Mouse (Mus musculus) testis, adult 2 months (tissue): ENCODE measurements at regions not wholly inside any gene's neighbourhood (a gene's known extent, or its start where the extent isn't known, plus 50 kb on each side); places are given as distances from the start of the nearest gene placed in this dataset.
"Not testable (repeated sequence)": the region's sequence is repeated elsewhere in the genome, so short reads cannot be mapped to it uniquely, and the experiment has no call there.

Experiments
- H3K27ac ChIP-seq: fragments of 200-500 bp; 2 replicates; pipeline ENCODE4 v1.5.1; 2012; ENCODE audit warnings: low read depth, low read length; ENCODE audit not compliant: control insufficient read depth, insufficient read depth
- H3K27me3 ChIP-seq: fragments of 200-500 bp; 2 replicates; pipeline ENCODE4 v1.6.1; 2012; ENCODE audit warnings: mild to moderate bottlenecking, low read length, moderate library complexity; ENCODE audit not compliant: control insufficient read depth, insufficient read depth
- H3K36me3 ChIP-seq: fragments of 200-500 bp; 2 replicates; pipeline ENCODE4 v1.6.1; 2012; ENCODE audit warnings: mild to moderate bottlenecking, low read length; ENCODE audit not compliant: control insufficient read depth, insufficient read depth
- H3K4me1 ChIP-seq: fragments of 200-500 bp; 2 replicates; pipeline ENCODE4 v1.6.1; 2012; ENCODE audit warnings: low read length; ENCODE audit not compliant: control insufficient read depth, insufficient read depth
- H3K4me3 ChIP-seq: fragments of 200-500 bp; 2 replicates; pipeline ENCODE4 v1.5.1; 2012; ENCODE audit warnings: low read depth, mild to moderate bottlenecking, low read length, moderate library complexity, mixed read lengths; ENCODE audit not compliant: control insufficient read depth
- CTCF ChIP-seq: fragments of 200-500 bp; IDR thresholded peaks from 2 replicates; pipeline ENCODE4 v1.5.1; 2012; ENCODE audit warnings: low read depth, mild to moderate bottlenecking, inconsistent platforms, low read length, moderate library complexity; ENCODE audit not compliant: control insufficient read depth, insufficient read depth, insufficient replicate concordance
- POLR2A ChIP-seq: fragments of 200-500 bp; IDR thresholded peaks from 2 replicates; pipeline ENCODE4 v1.6.1; 2012; ENCODE audit warnings: low read depth, mild to moderate bottlenecking, inconsistent platforms, low read length, moderate library complexity; ENCODE audit not compliant: control insufficient read depth

DNA sequence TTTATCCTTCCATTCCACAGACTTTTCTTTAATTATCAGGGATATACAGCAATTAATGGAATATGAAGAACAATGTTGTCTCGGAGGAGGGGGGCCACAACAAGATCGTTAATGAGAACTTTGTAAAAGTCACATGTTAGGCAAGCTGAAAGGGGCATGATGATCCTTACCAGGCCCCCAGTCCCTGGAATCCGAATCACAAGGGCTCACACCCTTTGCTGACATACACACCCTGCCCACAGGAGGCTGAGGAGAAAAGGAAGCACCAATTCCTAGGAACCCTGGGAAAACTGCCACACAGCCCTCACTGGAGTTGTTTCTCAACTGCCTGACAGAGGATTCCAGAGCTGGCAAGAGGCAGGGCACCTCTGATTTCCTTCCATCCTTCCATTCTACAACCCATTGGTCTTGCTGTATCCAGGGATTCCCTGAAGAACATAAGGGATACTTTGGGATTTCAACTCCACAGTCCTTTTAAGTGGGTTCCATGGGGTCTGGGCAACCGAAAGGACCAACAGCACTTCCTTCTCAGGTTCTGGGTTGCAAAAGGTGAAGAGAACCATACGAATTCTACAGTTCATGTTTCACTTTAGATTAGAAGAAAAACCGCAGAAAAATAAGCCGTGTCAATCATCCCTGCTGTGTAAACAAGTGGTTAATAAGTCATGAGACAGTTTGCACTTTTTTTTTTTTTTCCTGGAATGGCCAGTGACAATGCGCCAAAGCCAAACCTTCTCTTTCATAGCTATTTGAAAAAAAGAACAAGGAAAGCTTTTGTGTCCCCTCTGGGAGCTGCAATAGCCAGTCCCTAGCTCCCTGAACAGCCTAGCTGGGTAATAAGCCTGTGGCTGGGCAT lies 112.2 kb downstream of the Apob start:
- H3K27ac ChIP-seq: peak overlapping the region; percentile 53; the same call in 1 of the 2 replicates
- peaks cover 5% of the 10 kb centered on the region for H3K4me1 ChIP-seq
- TF ChIP-seq CTCF: no peak
- TF ChIP-seq POLR2A: no peak

GRCm38 (mm10) chr12:8090279-8090626 lies 112.8 kb downstream of the Apob start:
- Histone ChIP-seq H3K27ac (no peak overlapping the region), H3K36me3 (no peaks in the 10 kb centered on the region), H3K4me1 (peaks cover 5% of the 10 kb centered on the region), H3K27me3 (no peaks in the 10 kb centered on the region), H3K4me3 (no peak overlapping the region)
- no peak for TF ChIP-seq POLR2A
- TF ChIP-seq CTCF: no peak

More for the DNA sequence above, 112.2 kb downstream of the Apob start:
- Histone ChIP-seq H3K27me3 (no peaks in the 10 kb centered on the region), H3K4me3 (no peak overlapping the region), H3K36me3 (no peaks in the 10 kb centered on the region)

DNA sequence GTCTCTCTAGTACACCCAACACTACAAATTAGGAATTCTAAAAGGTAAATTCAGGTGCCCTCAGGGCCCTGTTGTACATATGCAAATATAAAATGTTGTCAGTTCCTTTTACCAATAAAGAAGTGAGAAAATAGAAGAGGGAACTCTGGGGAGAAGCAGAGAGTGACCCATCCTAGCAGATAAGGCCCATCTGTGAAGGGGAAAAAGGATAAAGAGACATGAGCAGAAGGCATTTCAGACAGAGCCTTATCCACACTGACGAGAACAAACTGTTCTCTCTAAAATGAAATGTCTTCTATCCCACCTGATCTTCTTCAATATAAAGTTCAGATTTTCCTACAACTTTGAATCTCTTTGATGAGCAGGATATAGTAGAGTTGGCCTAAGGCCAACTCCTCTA lies 114.5 kb upstream of the Ldah start:
- Histone ChIP-seq H3K4me3 (no peak overlapping the region), H3K4me1 (peaks cover 5% of the 10 kb centered on the region), H3K36me3 (no peaks in the 10 kb centered on the region), H3K27me3 (no peaks in the 10 kb centered on the region), H3K27ac (no peak overlapping the region)
- no peak for TF ChIP-seq CTCF
- no peak for TF ChIP-seq POLR2A

DNA sequence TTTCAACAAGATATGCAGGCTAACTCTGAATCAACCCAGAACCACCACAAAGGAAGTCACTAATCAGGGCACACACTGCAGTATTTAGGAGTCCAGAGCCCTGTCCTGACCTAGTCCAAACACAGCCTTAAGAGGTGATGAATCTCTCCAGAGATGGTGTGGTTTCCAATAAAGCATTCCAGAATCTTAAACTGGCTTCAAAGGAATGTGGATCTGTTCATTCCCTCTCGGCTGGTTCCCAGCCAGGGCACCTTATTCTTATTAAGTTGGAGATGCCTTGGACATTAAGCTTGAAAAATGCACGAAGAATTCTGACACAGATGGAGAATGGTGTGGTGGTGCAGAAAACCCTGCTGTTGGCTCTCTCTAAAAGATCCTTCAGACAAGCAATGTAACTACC lies 112.0 kb upstream of the Ldah start:
- no peaks in the 10 kb centered on the region for H3K4me1 ChIP-seq
- no peak overlapping the region for H3K27ac ChIP-seq
- TF ChIP-seq CTCF (no peak), POLR2A (no peak)
- no peaks in the 10 kb centered on the region for H3K27me3 ChIP-seq
- H3K4me3 ChIP-seq: no peak overlapping the region
- no peaks in the 10 kb centered on the region for H3K36me3 ChIP-seq

GRCm38 (mm10) chr12:8098395-8098794 lies 109.5 kb upstream of the Ldah start:
- not testable (repeated sequence) for H3K27me3 ChIP-seq

GRCm38 (mm10) chr12:8099114-8099513 lies 108.8 kb upstream of the Ldah start:
- TF ChIP-seq CTCF (no peak), POLR2A (no peak)
- H3K36me3 ChIP-seq: no peaks in the 10 kb centered on the region

More at GRCm38 (mm10) chr12:8098395-8098794, 109.5 kb upstream of the Ldah start:
- H3K36me3 ChIP-seq, H3K27ac ChIP-seq, H3K4me3 ChIP-seq, H3K4me1 ChIP-seq: not testable (repeated sequence)

GRCm38 (mm10) chr12:8099821-8100220 lies 108.1 kb upstream of the Ldah start:
- Histone ChIP-seq H3K27ac (no peak overlapping the region), H3K4me1 (no peaks in the 10 kb centered on the region), H3K36me3 (no peaks in the 10 kb centered on the region), H3K4me3 (no peak overlapping the region), H3K27me3 (no peaks in the 10 kb centered on the region)
- TF ChIP-seq POLR2A (no peak), CTCF (no peak)

More at GRCm38 (mm10) chr12:8099114-8099513, 108.8 kb upstream of the Ldah start:
- H3K4me1 ChIP-seq: no peaks in the 10 kb centered on the region
- no peaks in the 10 kb centered on the region for H3K27me3 ChIP-seq
- H3K4me3 ChIP-seq: no peak overlapping the region
- no peak overlapping the region for H3K27ac ChIP-seq
